Mouse (Mus musculus): ENCODE results near the gene Rbfox1.

DNA sequence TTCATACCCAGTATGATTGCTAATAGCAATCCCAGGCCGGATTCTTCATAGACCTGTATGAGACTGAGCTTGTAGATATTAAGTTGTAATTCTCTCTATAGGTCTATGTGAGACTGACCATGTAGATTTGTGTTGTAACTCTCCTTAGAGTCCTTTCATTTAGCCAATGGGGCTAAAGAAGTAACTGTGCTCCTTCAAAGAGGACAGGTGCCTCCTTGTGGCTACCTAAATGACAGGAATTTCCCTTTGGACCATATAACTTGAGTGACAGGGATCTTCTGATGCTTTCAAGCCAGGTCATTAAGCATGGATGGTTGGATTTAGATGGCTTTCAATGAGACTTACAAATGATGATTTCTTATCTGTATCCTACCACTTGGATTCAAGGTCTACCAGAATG is 254.3 kb downstream of the Rbfox1 start:
- TF ChIP-seq POLR2A (IDR thresholded peaks at IDR 0.05; ENCODE audit: extremely low read depth, insufficient read depth, low read length) (no peak), CTCF (IDR thresholded peaks at IDR 0.05; ENCODE audit: low read depth, low read length) (no peak)
